Mouse (Mus musculus) hindbrain, embryonic 14.5 days (tissue): ENCODE results near the gene Olfr384. TPM values are rescaled to one million over a fixed set of nuclear protein-coding genes. Genes with fewer than 3 reads are reported as not detected.
"Not testable (repeated sequence)": the region's sequence is repeated elsewhere in the genome, so short reads cannot be mapped to it uniquely, and the experiment has no call there.

Experiments
- ATAC-seq: fragments of 200-750 bp; cut with Nextera tagmentation; 2 replicates; pipeline ENCODE4 v1.8.0; 2017; ENCODE audit warnings: moderate number of reproducible peaks, mild to moderate bottlenecking, moderate TSS enrichment, moderate library complexity; ENCODE audit not compliant: low FRiP score
- DNase-seq: peaks from one replicate; pipeline ENCODE4 v3.0.0-alpha.2; 2015; ENCODE audit warnings: low spot score
- H3K27ac ChIP-seq: fragments of 300-500 bp; sonication (generic); 2 replicates; pipeline ENCODE4 v1.5.1; 2014; ENCODE audit warnings: mild to moderate bottlenecking, moderate library complexity
- H3K27me3 ChIP-seq: fragments of 300-500 bp; sonication (generic); 2 replicates; pipeline ENCODE4 v1.6.1; 2014; ENCODE audit warnings: mild to moderate bottlenecking, low read length, mixed read lengths; ENCODE audit not compliant: control insufficient read depth, insufficient read depth
- H3K36me3 ChIP-seq: fragments of 300-500 bp; sonication (generic); replicated peaks from 2 replicates; pipeline ENCODE4 v1.6.1; 2014; ENCODE audit not compliant: control insufficient read depth, insufficient read depth
- H3K4me1 ChIP-seq: fragments of 300-500 bp; sonication (generic); replicated peaks from 2 replicates; pipeline ENCODE4 v1.6.1; 2014; ENCODE audit warnings: antibody characterized with exemption, low read length, mixed read lengths; ENCODE audit not compliant: control insufficient read depth, insufficient read depth
- H3K4me2 ChIP-seq: fragments of 300-500 bp; sonication (generic); replicated peaks from 2 replicates; pipeline ENCODE4 v1.6.1; 2014; ENCODE audit warnings: mild to moderate bottlenecking, moderate library complexity
- H3K4me3 ChIP-seq: fragments of 300-500 bp; sonication (generic); replicated peaks from 2 replicates; pipeline ENCODE4 v1.5.1; 2014; ENCODE audit warnings: mild to moderate bottlenecking, low read length
- H3K9ac ChIP-seq: fragments of 300-500 bp; sonication (generic); 2 replicates; pipeline ENCODE4 v1.6.1; 2014
- H3K9me3 ChIP-seq: fragments of 300-500 bp; sonication (generic); 2 replicates; pipeline ENCODE4 v1.6.1; 2016; ENCODE audit warnings: low read length; ENCODE audit not compliant: control insufficient read depth
- whole genome bisulfite sequencing: fragments of 180-500 bp; shearing (Covaris S2); extraction: QIAGEN DNeasy Blood & Tissue Kit; methylation state at CpG from one replicate; pipeline ENCODE4 v1.1.7; 2014; 5-methylcytosine and 5-hydroxymethylcytosine counted together
- polyA plus RNA-seq: library from polyadenylated mRNA; unstranded; fragments of >200 nt; fragmentation: Nextera tagmentation; extraction: Ambion mirVana; gene quantifications from 2 replicates; pipeline ENCODE4 v1.2.1, GENCODE M21; 2014

Olfr384 gene
- not detected in 2 replicates for polyA plus RNA-seq

DNA sequence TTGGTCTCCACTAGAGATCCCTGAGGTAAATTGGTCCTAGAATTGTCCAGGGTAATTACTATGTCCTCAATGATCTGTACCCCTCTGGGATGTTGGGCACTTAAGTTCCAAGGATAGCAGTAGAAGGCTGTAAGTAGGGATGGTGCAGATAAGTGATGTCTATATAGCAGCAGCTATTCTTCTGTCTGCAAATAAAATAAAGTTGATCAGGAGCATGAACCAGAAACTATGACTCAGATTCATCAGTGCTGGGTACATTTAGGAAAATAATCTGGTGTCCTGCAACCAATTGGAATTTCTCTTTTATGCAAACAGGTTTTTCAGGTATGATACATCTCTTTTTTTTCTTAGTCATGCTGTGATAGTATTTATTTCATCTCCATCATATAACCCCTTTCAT, at the start of gene Olfr384:
TSS of gene Olfr384 (plus strand) at position 301 of the 400 bp plus-strand sequence.
- ATAC-seq = no peak
- Histone ChIP-seq H3K9me3 (peaks cover 13% of the 10 kb centered on the region; the same call in 1 of the 2 replicates), H3K4me1 (no peaks in the 10 kb centered on the region), H3K27ac (no peak within 1 kb of the TSS), H3K27me3 (no peaks in the 10 kb centered on the region), H3K4me2 (no peak within 1 kb of the TSS), H3K36me3 (no peaks in the 10 kb centered on the region), H3K4me3 (no peak within 1 kb of the TSS), H3K9ac (no peak within 1 kb of the TSS)
- DNase-seq = no peak

DNA sequence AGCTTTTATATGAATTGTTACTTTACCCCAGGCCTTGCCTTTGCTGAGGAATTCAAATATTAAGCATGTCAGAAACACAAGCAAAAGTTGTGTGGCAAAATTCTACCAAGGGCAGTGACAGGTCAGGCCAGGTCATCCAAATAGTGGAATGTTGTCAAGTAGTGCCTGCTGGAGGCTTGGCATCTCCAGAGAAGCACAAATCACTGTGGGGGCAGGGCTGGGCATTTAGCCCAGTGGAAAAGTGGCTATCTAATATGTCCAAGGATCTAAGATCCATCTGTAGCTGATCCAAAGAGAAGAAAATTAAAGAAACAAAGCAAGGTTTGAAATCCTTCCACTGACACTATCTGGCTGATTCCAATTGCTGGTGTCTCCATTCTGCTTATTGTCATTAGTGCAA, 18.5 kb upstream of the Olfr384 start:
- no peak for ATAC-seq
- H3K9ac ChIP-seq = no peak overlapping the region
- no peak overlapping the region for H3K27ac ChIP-seq
- H3K9me3 ChIP-seq = peaks cover 15% of the 10 kb centered on the region; the same call in 1 of the 2 replicates
- no peak overlapping the region for H3K4me2 ChIP-seq
- no peaks in the 10 kb centered on the region for H3K4me1 ChIP-seq
- no peaks in the 10 kb centered on the region for H3K36me3 ChIP-seq
- DNase-seq = no peak
- no peak overlapping the region for H3K4me3 ChIP-seq
- no peaks in the 10 kb centered on the region for H3K27me3 ChIP-seq

DNA sequence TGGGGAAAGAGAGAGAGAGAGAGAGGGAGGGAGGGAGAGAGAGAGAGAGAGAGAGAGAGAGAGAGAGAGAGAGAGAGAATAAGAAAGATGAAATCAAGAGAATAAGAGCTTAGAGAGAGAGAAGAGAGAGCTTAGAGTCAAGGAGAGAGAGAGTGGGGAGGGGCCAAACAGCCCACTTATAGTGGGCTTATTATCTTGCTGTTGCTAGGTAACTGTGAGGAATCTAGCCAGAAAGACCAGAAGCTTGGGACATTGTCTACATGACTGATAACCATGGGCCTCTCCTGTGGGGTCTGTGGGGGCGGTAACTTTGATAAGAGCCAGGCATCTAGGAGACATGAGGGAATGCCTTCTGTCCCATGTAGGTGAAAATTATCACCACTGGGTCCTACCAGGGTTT, 15.2 kb upstream of the Olfr384 start:
- WGBS = 72% methylated on average over 1 of the region's 1 CpGs
- peaks cover 15% of the 10 kb centered on the region; the same call in 1 of the 2 replicates for H3K9me3 ChIP-seq
- H3K4me1 ChIP-seq, H3K27ac ChIP-seq, H3K27me3 ChIP-seq, DNase-seq, H3K4me3 ChIP-seq, H3K4me2 ChIP-seq, H3K9ac ChIP-seq, H3K36me3 ChIP-seq, ATAC-seq: not testable (repeated sequence)

DNA sequence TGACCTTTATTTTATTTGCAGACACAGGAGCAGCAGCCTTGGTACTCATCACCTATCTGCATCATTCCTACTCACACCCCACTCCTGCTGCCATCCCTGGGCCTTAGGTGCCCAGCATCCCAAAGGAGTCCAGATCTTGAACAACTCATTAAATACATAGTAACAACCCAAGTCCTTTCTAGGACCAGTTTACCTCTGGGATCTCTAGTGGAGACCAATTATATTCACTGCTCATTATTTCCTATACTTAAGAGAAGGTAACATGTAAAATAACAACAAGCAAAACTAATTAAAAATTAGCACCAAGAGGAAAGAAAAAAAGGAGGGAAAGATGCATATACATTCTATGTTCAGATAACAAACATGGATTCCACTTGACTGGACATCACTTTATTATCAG, 5.5 kb upstream of the Olfr384 start, which contains the start of gene Olfr385:
TSS of gene Olfr385 (minus strand) at position 101 of the 400 bp plus-strand sequence.
- H3K4me3 ChIP-seq = no peak within 1 kb of the TSS
- no peak within 1 kb of the TSS for H3K9ac ChIP-seq
- no peaks in the 10 kb centered on the region for H3K36me3 ChIP-seq
- DNase-seq (no peak), ATAC-seq (no peak)
- no peak within 1 kb of the TSS for H3K27ac ChIP-seq
- H3K9me3 ChIP-seq = peaks cover 21% of the 10 kb centered on the region; the same call in 1 of the 2 replicates
- H3K4me1 ChIP-seq = no peaks in the 10 kb centered on the region
- H3K27me3 ChIP-seq = no peaks in the 10 kb centered on the region
- no peak within 1 kb of the TSS for H3K4me2 ChIP-seq

Other genes starting within 250 kb of the Olfr384 start
- gene Olfr20, start 247.8 kb upstream of the Olfr384 start, polyA plus RNA-seq = not detected in 2 replicates
- not detected in 2 replicates for gene Olfr376, start 227.3 kb upstream of the Olfr384 start, polyA plus RNA-seq
- gene Olfr1, start 199.0 kb upstream of the Olfr384 start, polyA plus RNA-seq = not detected in 2 replicates
- not detected in 2 replicates for gene Olfr378, start 170.1 kb upstream of the Olfr384 start, polyA plus RNA-seq
- not detected in 2 replicates for gene Olfr380, start 141.1 kb upstream of the Olfr384 start, polyA plus RNA-seq
- gene Olfr381, start 107.0 kb upstream of the Olfr384 start, polyA plus RNA-seq = not detected in 2 replicates
- gene Olfr382, start 81.4 kb upstream of the Olfr384 start, polyA plus RNA-seq = not detected in 2 replicates
- gene Olfr385, start 5.6 kb upstream of the Olfr384 start, polyA plus RNA-seq = not detected in 2 replicates
- gene Zfp735, start 90.2 kb downstream of the Olfr384 start, polyA plus RNA-seq = not detected in 2 replicates
- gene Olfr389, start 182.1 kb downstream of the Olfr384 start, polyA plus RNA-seq = not detected in 2 replicates
- gene Olfr390, start 184.4 kb downstream of the Olfr384 start, polyA plus RNA-seq = not detected in 2 replicates
- gene Olfr391-ps, start 204.5 kb downstream of the Olfr384 start, polyA plus RNA-seq = not detected in 2 replicates
- not detected in 2 replicates for gene Olfr392, start 218.5 kb downstream of the Olfr384 start, polyA plus RNA-seq